ENCODE assay signal across 8 mouse cellular contexts in the genomic region with DNA sequence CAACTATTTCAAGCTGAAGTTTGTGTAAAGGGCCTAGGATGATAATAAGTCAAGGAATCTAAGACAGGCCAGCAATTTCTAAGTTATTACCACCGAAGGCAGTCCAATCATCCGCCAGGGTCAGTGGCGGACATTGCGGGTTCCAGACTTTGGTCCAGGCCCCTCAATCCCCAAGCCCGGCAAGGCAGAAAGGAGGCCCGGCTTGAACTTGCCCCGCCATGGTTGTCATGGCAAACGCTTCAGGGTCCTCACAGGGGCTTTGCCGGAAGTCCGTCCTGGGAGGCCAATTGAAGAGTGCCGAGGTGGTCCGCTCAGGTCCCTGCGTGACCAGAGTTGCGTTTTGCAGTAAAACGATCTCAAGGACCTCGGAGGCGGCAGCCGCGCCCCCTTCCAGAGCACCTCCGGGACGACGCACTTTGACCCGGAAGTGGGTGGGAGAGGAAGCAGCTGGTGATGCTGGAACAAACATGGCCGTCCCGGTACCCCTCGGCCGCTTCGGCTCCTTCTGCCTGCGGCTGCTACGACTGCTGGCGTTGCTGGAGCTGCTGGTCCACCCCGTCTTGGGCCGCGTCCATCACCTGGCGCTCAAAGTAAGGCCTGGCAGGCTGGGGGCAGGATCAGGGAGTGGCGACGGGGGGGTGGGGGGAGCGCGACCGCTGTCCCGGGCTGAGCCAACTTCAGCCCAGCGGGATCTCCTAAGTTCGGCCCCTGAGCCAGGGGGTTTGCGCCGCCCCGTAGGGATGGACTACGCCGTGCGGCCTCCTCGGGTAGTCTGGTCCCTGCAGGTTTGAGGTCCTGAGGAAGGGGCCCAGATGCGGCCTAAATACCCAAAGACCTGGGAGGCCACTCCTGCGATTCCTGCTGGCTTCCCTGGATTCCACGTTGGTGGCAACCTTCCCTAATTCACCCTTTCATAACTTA. TPM values are rescaled to one million over a fixed set of nuclear protein-coding genes. Genes with fewer than 3 reads are reported as not detected.
A peak's percentile ranks its signal among the peaks of the same experiment; 100 is the strongest.
DNase-seq lines count a peak whose midpoint lies in the region; ATAC-seq and TF ChIP-seq lines count a peak whose summit lies in the region.

TSS of gene Gpr107 (plus strand) at position 425 of the 921 bp plus-strand sequence.

- H3K27me3 ChIP-seq in CH12.LX (replicated peaks), result no peaks in the 10 kb centered on the region
- no peaks in the 10 kb centered on the region for H3K27me3 ChIP-seq in forebrain, embryonic 11.5 days (ENCODE audit: control insufficient read depth, insufficient read depth, low read length)
- H3K27me3 ChIP-seq in heart, embryonic 16.5 days (ENCODE audit: control insufficient read depth, insufficient read depth, low read length), result no peaks in the 10 kb centered on the region
- H3K27me3 ChIP-seq in liver, postnatal 0 days (ENCODE audit: insufficient read depth, low read length), result no peaks in the 10 kb centered on the region
- no peaks in the 10 kb centered on the region for H3K27me3 ChIP-seq in neural tube, embryonic 14.5 days (ENCODE audit: control insufficient read depth, insufficient read depth, low read length)

- TF ChIP-seq EP300 in CH12.LX (IDR thresholded peaks at IDR 0.05; ENCODE audit: low read length), result no peak
- no peak for TF ChIP-seq EP300 in liver, postnatal 0 days (IDR thresholded peaks at IDR 0.05; ENCODE audit: low read depth)

- H3K4me3 ChIP-seq in CH12.LX (replicated peaks in 1 of 3; ENCODE audit: low read depth in 2 of 3, low read length in 2 of 3, poor library complexity in 1 of 3), result peak within 1 kb of the TSS; percentile 67 to 89 (median 86)
- peak within 1 kb of the TSS; percentile 88 for H3K4me3 ChIP-seq in forebrain, embryonic 11.5 days (ENCODE audit: low read depth, low read length)
- H3K4me3 ChIP-seq in heart, embryonic 16.5 days (ENCODE audit: low read length), result peak within 1 kb of the TSS; percentile 94
- H3K4me3 ChIP-seq in liver, postnatal 0 days (ENCODE audit: low read depth, low read length), result peak within 1 kb of the TSS; percentile 98
- peak within 1 kb of the TSS; percentile 80 for H3K4me3 ChIP-seq in neural tube, embryonic 14.5 days (ENCODE audit: low read depth, low read length)

- peak within 1 kb of the TSS; percentile 97 for H3K4me2 ChIP-seq in CH12.LX (ENCODE audit: insufficient read depth, low read depth, poor library complexity, severe bottlenecking)
- H3K4me2 ChIP-seq in forebrain, embryonic 11.5 days (ENCODE audit: low read depth, low read length, severe bottlenecking), result peak within 1 kb of the TSS; percentile 53
- peak within 1 kb of the TSS; percentile 94 for H3K4me2 ChIP-seq in heart, embryonic 16.5 days (ENCODE audit: low read depth, low read length)
- H3K4me2 ChIP-seq in liver, postnatal 0 days (ENCODE audit: low read depth, low read length), result peak within 1 kb of the TSS; percentile 93
- peak within 1 kb of the TSS; percentile 86 for H3K4me2 ChIP-seq in neural tube, embryonic 14.5 days (ENCODE audit: low read depth, low read length)

- peaks cover 0 to 38% of the 10 kb centered on the region in 2 experiments; a peak in 3 of 4 replicates for H3K4me1 ChIP-seq in CH12.LX (ENCODE audit: control insufficient read depth in 1 of 2, insufficient read depth in 2 of 2)
- H3K4me1 ChIP-seq in forebrain, embryonic 11.5 days (replicated peaks; ENCODE audit: control insufficient read depth, insufficient read depth, low read length), result no peaks in the 10 kb centered on the region; the same call in 1 of the 2 replicates
- H3K4me1 ChIP-seq in heart, embryonic 16.5 days (ENCODE audit: control insufficient read depth, insufficient read depth, low read length), result peaks cover 25% of the 10 kb centered on the region
- peaks cover 28% of the 10 kb centered on the region for H3K4me1 ChIP-seq in liver, postnatal 0 days (ENCODE audit: insufficient read depth)
- H3K4me1 ChIP-seq in neural tube, embryonic 14.5 days (ENCODE audit: control insufficient read depth, insufficient read depth, low read length), result peaks cover 16% of the 10 kb centered on the region

- H3K79me2 ChIP-seq in CH12.LX (replicated peaks; ENCODE audit: control insufficient read depth, extremely low read depth, insufficient read depth, poor library complexity, severe bottlenecking), result peaks cover 43% of the 10 kb centered on the region

- peak; percentile 80 for DNase-seq in CH12.LX (ENCODE audit: extremely low read depth)
- peak; percentile 67 for DNase-seq in c-Kit-positive CD71-negative TER-119-negative erythroid progenitor cells, embryonic 14.5 days (ENCODE audit: low read depth)
- DNase-seq in forebrain, embryonic 11.5 days (ENCODE audit: low spot score), result peak; percentile 92
- peak; percentile 89 to 94 for DNase-seq in kidney, postnatal 36 days
- DNase-seq in liver, postnatal 0 days, result peak; percentile 90
- peak; percentile 84 for DNase-seq in testis, postnatal 10 days (ENCODE audit: low spot score)

- peak within 1 kb of the TSS; percentile 68 for H3K27ac ChIP-seq in CH12.LX (ENCODE audit: insufficient read depth, low read depth)
- H3K27ac ChIP-seq in forebrain, embryonic 11.5 days (ENCODE audit: low read depth, low read length), result no peak within 1 kb of the TSS
- H3K27ac ChIP-seq in heart, embryonic 16.5 days (ENCODE audit: low read length), result peak within 1 kb of the TSS; percentile 82
- peak within 1 kb of the TSS; percentile 80 for H3K27ac ChIP-seq in liver, postnatal 0 days (ENCODE audit: low read depth)
- H3K27ac ChIP-seq in neural tube, embryonic 14.5 days (ENCODE audit: low read depth, low read length), result peak within 1 kb of the TSS; percentile 48

- peak; percentile 82 for ATAC-seq in forebrain, embryonic 11.5 days (replicated peaks; ENCODE audit: low FRiP score)
- ATAC-seq in heart, embryonic 16.5 days (replicated peaks; ENCODE audit: extremely low read depth, insufficient read depth, low FRiP score), result peak; percentile 86
- ATAC-seq in liver, postnatal 0 days, result peak; percentile 92
- peak; percentile 94 for ATAC-seq in neural tube, embryonic 14.5 days (ENCODE audit: low read depth)

- peaks cover 3% of the 10 kb centered on the region for H3K9me3 ChIP-seq in CH12.LX (replicated peaks; ENCODE audit: low read length)
- H3K9me3 ChIP-seq in forebrain, embryonic 11.5 days (ENCODE audit: control insufficient read depth, low read length), result no peaks in the 10 kb centered on the region
- no peaks in the 10 kb centered on the region; the same call in 1 of the 2 replicates for H3K9me3 ChIP-seq in heart, embryonic 16.5 days (replicated peaks; ENCODE audit: control insufficient read depth, low read length)
- H3K9me3 ChIP-seq in liver, postnatal 0 days (ENCODE audit: low read length), result no peaks in the 10 kb centered on the region
- H3K9me3 ChIP-seq in neural tube, embryonic 14.5 days (ENCODE audit: control insufficient read depth, low read length), result no peaks in the 10 kb centered on the region

- peak; percentile 74 for TF ChIP-seq POLR2A in CH12.LX (IDR thresholded peaks at IDR 0.05; ENCODE audit: low read depth, low read length)

- in situ Hi-C loops in CH12.LX (cut with MboI; ENCODE audit: low pct_ligation_motif_present, low pct_unique_long_range_greater_than_20kb, low sequenced_read_pairs), result no loop called here

- dilution Hi-C loops in CH12.LX (cut with MboI; ENCODE audit: extremely low pct_ligation_motif_present, extremely low pct_unique_long_range_greater_than_20kb, low sequenced_read_pairs), result no loop called here

- TF ChIP-seq CTCF in CH12.LX (conservative IDR thresholded peaks at IDR 0.05 in 1 of 2, IDR thresholded peaks at IDR 0.05 in 1 of 2; ENCODE audit: low read depth in 2 of 2, low read length in 2 of 2), result no peak
- no peak for TF ChIP-seq CTCF in liver, postnatal 0 days (IDR thresholded peaks at IDR 0.05; ENCODE audit: low read depth)

- TF ChIP-seq RAD21 in CH12.LX (IDR thresholded peaks at IDR 0.05; ENCODE audit: low read depth, low read length), result no peak

- peak within 1 kb of the TSS; percentile 83 for H3K9ac ChIP-seq in CH12.LX (ENCODE audit: insufficient read depth, low read depth)
- H3K9ac ChIP-seq in forebrain, embryonic 11.5 days (ENCODE audit: low read length), result peak within 1 kb of the TSS; percentile 88
- H3K9ac ChIP-seq in heart, embryonic 16.5 days (ENCODE audit: low read length), result peak within 1 kb of the TSS; percentile 96
- H3K9ac ChIP-seq in liver, postnatal 0 days (replicated peaks), result peak within 1 kb of the TSS; percentile 92
- peak within 1 kb of the TSS; percentile 78 for H3K9ac ChIP-seq in neural tube, embryonic 14.5 days (replicated peaks; ENCODE audit: low read depth, low read length)

- under 1% methylated on average over 50 of the region's 53 CpGs for WGBS in forebrain, embryonic 11.5 days
- under 1% methylated on average over 53 of the region's 53 CpGs for WGBS in heart, embryonic 16.5 days
- WGBS in liver, postnatal 0 days (ENCODE audit: insufficient replicate concordance), result 1% methylated on average over 36 of the region's 53 CpGs
- WGBS in neural tube, embryonic 14.5 days, result under 1% methylated on average over 53 of the region's 53 CpGs

- peaks cover 5 to 31% of the 10 kb centered on the region in 2 experiments for H3K36me3 ChIP-seq in CH12.LX (replicated peaks in 1 of 2; ENCODE audit: control insufficient read depth in 1 of 2, insufficient read depth in 1 of 2, low read length in 1 of 2)
- H3K36me3 ChIP-seq in forebrain, embryonic 11.5 days (ENCODE audit: control insufficient read depth, insufficient read depth, low read length), result no peaks in the 10 kb centered on the region; the same call in 1 of the 2 replicates
- peaks cover 15% of the 10 kb centered on the region for H3K36me3 ChIP-seq in heart, embryonic 16.5 days (ENCODE audit: control insufficient read depth, insufficient read depth)
- H3K36me3 ChIP-seq in liver, postnatal 0 days (replicated peaks; ENCODE audit: insufficient read depth, low read length), result peaks cover 9% of the 10 kb centered on the region
- no peaks in the 10 kb centered on the region for H3K36me3 ChIP-seq in neural tube, embryonic 14.5 days (ENCODE audit: control insufficient read depth, insufficient read depth, low read length)

TF ChIP-seq in CH12.LX, 34 proteins besides CTCF, POLR2A, EP300 and RAD21 (continues in another document):
- TF ChIP-seq SIN3A (IDR thresholded peaks at IDR 0.05; ENCODE audit: low read length) (peak; percentile 98), NRF1 (IDR thresholded peaks at IDR 0.05; ENCODE audit: low read depth, low read length) (peak; percentile 57), TCF12 (IDR thresholded peaks at IDR 0.05; ENCODE audit: low read depth, low read length) (peak; percentile 80), ETS1 (conservative IDR thresholded peaks at IDR 0.05; ENCODE audit: low read depth, low read length) (peak; percentile 41; the same call in 1 of the 2 replicates), ELF1 (IDR thresholded peaks at IDR 0.05; ENCODE audit: low read depth, low read length) (peak; percentile 91)

RNA-seq across cellular contexts. Expression of gene Gpr107, which starts in this region (rescaled TPM):
- total RNA-seq in CH12.LX (2012; rRNA removed) (22.7 and 24.6 TPM in 2 replicates), CH12.LX (2014; rRNA removed) (24.9 and 27.8 TPM in 2 replicates)
- 19.6 and 25.7 TPM in 2 replicates for polyA plus RNA-seq in CH12.LX (2012; ENCODE audit: insufficient read length, low read depth)
- polyA plus RNA-seq in forebrain, embryonic 11.5 days (2014; fragmentation: Nextera tagmentation; extraction: Ambion mirVana), result 30.7 and 32.2 TPM in 2 replicates
- 29.9 and 31.6 TPM in 2 replicates for polyA plus RNA-seq in heart, embryonic 16.5 days (2015; fragmentation: Nextera tagmentation; extraction: Ambion mirVana)
- 9.2 and 9.8 TPM in 2 replicates for polyA plus RNA-seq in liver, postnatal 0 days (2015; fragmentation: Nextera tagmentation; extraction: Ambion mirVana)
- polyA plus RNA-seq in neural tube, embryonic 14.5 days (2014; fragmentation: Nextera tagmentation; extraction: Ambion mirVana), result 24.2 and 27.8 TPM in 2 replicates
